Mouse (Mus musculus) lung, embryonic 16.5 days (tissue): ENCODE data around the gene Gm26938. TPM values are rescaled to one million over a fixed set of nuclear protein-coding genes. Genes with fewer than 3 reads are reported as not detected.

ENCODE experiments used
- microRNA-seq: library from miRNA; unstranded; fragments of <30 nt; microRNA quantifications from one replicate; pipeline ENCODE4, GENCODE M21; 2016
- polyA plus RNA-seq: library from polyadenylated mRNA; unstranded; fragments of >200 nt; fragmentation: Nextera tagmentation; extraction: Ambion mirVana; gene quantifications from 2 replicates; pipeline ENCODE4 v1.2.1, GENCODE M21; 2015

The Gm26938 gene
- polyA plus RNA-seq, 1 experiment from 2014 or later, result not detected

Small RNA genes within 50 kb of the gene (microRNA-seq; reads per million reads assigned to microRNA genes)
- gene Mir7037, result not detected

Other genes with a start within 250 kb of the Gm26938 start
- gene Micall2, start 90.1 kb downstream of the Gm26938 start, polyA plus RNA-seq, result 3.7 and 4.0 TPM in 2 replicates
- 21.9 and 24.6 TPM in 2 replicates for gene Ints1, start 50.7 kb downstream of the Gm26938 start, polyA plus RNA-seq
- 15.3 and 16.3 TPM in 2 replicates for gene Mafk, start 34.9 kb downstream of the Gm26938 start, polyA plus RNA-seq
- 13.9 and 14.6 TPM in 2 replicates for gene Tmem184a, start 6.5 kb downstream of the Gm26938 start, polyA plus RNA-seq
- gene Psmg3, start 478 bp upstream of the Gm26938 start, polyA plus RNA-seq, result 69.5 and 75.9 TPM in 2 replicates
- gene Elfn1, start 81.5 kb upstream of the Gm26938 start, polyA plus RNA-seq, result 0.39 and 0.80 TPM in 2 replicates